Mouse (Mus musculus): ENCODE measurements at regions not wholly inside any gene's neighbourhood (a gene's known extent, or its start where the extent isn't known, plus 50 kb on each side); places are given as distances from the start of the nearest gene placed in this dataset.

GRCm38 (mm10) chr12:32306326-32306725 is 72.2 kb upstream of the Ccdc71l start:
- TF ChIP-seq POLR2A (IDR thresholded peaks at IDR 0.05; ENCODE audit: borderline replicate concordance, control insufficient read depth, low read depth, low read length) (no peak), CTCF (IDR thresholded peaks at IDR 0.05; ENCODE audit: control insufficient read depth, insufficient read depth, low read length) (no peak)

All from bone marrow, adult 2 months (tissue).